Mouse (Mus musculus) kidney, adult 2 months (tissue): ENCODE measurements at regions not wholly inside any gene's neighbourhood (a gene's known extent, or its start where the extent isn't known, plus 50 kb on each side); places are given as distances from the start of the nearest gene placed in this dataset.

ENCODE experiments used
- CTCF ChIP-seq: fragments of 200-500 bp; conservative IDR thresholded peaks from 2 replicates; pipeline ENCODE4 v1.5.1; 2011; ENCODE audit warnings: low read depth, mild to moderate bottlenecking, control low read depth, low read length, moderate library complexity, mixed read lengths; ENCODE audit not compliant: insufficient read depth, insufficient read length
- POLR2A ChIP-seq: fragments of 200-500 bp; IDR thresholded peaks from one replicate; pipeline ENCODE4 v1.6.1; 2011; ENCODE audit warnings: low read depth, low read length, control low read depth

DNA sequence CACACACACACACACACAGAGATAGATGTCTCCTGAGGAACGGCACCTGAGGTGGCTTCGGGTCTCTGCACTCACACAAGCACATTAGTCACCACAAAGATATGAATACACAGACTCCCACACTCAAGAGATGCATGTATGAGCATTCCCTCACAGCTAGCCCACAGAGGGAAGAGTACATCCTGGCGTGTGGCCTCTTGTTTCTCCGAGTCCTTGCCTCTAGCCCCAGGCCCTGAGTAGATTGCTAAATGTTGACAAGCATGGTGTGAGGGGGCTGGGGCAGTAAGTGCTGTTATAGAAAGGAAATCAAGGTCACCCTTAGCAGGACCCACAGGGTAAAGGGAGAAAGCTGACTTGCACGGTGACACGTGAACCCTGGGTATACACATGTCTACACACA, 69.6 kb upstream of the Gm17304 start:
- TF ChIP-seq POLR2A (no peak), CTCF (no peak)
